Comparison of ENCODE assay signal across 8 mouse cellular contexts in genomic region chr17:24895571-24896240, GRCm38 (mm10). TPM values are rescaled to one million over a fixed set of nuclear protein-coding genes. Genes with fewer than 3 reads are reported as not detected.
DNase-seq lines count a peak whose midpoint lies in the region; ATAC-seq and TF ChIP-seq lines count a peak whose summit lies in the region.

No protein-coding gene starts in this region.

- H3K4me2 ChIP-seq in hindbrain, embryonic 15.5 days: peak overlapping the region; percentile 97
- peak overlapping the region; percentile 98 for H3K4me2 ChIP-seq in midbrain, postnatal 0 days (ENCODE audit: low read depth, low read length, poor library complexity, severe bottlenecking)

- H3K36me3 ChIP-seq in thymus, adult 2 months (ENCODE audit: control insufficient read depth, insufficient read depth, low read length): peaks cover 28% of the 10 kb centered on the region
- H3K36me3 ChIP-seq in hindbrain, embryonic 15.5 days: peaks cover 60% of the 10 kb centered on the region
- peaks cover 50% of the 10 kb centered on the region for H3K36me3 ChIP-seq in midbrain, postnatal 0 days (ENCODE audit: insufficient read depth, low read length)

- no peaks in the 10 kb centered on the region for H3K9me3 ChIP-seq in hindbrain, embryonic 15.5 days
- no peaks in the 10 kb centered on the region for H3K9me3 ChIP-seq in midbrain, postnatal 0 days (ENCODE audit: low read length)

- peak overlapping the region; percentile 87 for H3K9ac ChIP-seq in hindbrain, embryonic 15.5 days
- peak overlapping the region; percentile 93 for H3K9ac ChIP-seq in midbrain, postnatal 0 days (replicated peaks; ENCODE audit: low read length, poor library complexity, severe bottlenecking)

- H3K4me3 ChIP-seq in thymus, adult 2 months (ENCODE audit: control insufficient read depth, insufficient read depth, low read length): peak overlapping the region; percentile 71
- H3K4me3 ChIP-seq in hindbrain, embryonic 15.5 days: peak overlapping the region; percentile 82
- H3K4me3 ChIP-seq in midbrain, postnatal 0 days (ENCODE audit: low read depth, low read length): peak overlapping the region; percentile 87

- TF ChIP-seq POLR2A in thymus, adult 2 months (IDR thresholded peaks at IDR 0.05; ENCODE audit: control insufficient read depth, extremely low read depth, insufficient read depth, low read length, poor library complexity): no peak

- no peak for ATAC-seq in hindbrain, embryonic 15.5 days (ENCODE audit: low FRiP score, low read depth)
- no peak for ATAC-seq in midbrain, postnatal 0 days (ENCODE audit: low FRiP score)

- H3K27me3 ChIP-seq in thymus, adult 2 months (ENCODE audit: control insufficient read depth, insufficient read depth, low read length): no peaks in the 10 kb centered on the region
- H3K27me3 ChIP-seq in hindbrain, embryonic 15.5 days: no peaks in the 10 kb centered on the region
- H3K27me3 ChIP-seq in midbrain, postnatal 0 days (ENCODE audit: insufficient read depth, low read length): no peaks in the 10 kb centered on the region

- peaks cover 26% of the 10 kb centered on the region for H3K4me1 ChIP-seq in thymus, adult 2 months (replicated peaks; ENCODE audit: control insufficient read depth, insufficient read depth, low read length)
- H3K4me1 ChIP-seq in hindbrain, embryonic 15.5 days (replicated peaks): peaks cover 46% of the 10 kb centered on the region
- peaks cover 14% of the 10 kb centered on the region for H3K4me1 ChIP-seq in midbrain, postnatal 0 days (ENCODE audit: insufficient read depth, low read length)

- WGBS in thymus, adult 2 months: 5% methylated on average over 23 of the region's 23 CpGs
- WGBS in hindbrain, embryonic 15.5 days: 14% methylated on average over 23 of the region's 23 CpGs
- WGBS in midbrain, postnatal 0 days: 10% methylated on average over 23 of the region's 23 CpGs

- no peak for TF ChIP-seq CTCF in thymus, adult 2 months (IDR thresholded peaks at IDR 0.05; ENCODE audit: borderline replicate concordance, control insufficient read depth, extremely low read depth, insufficient read depth, low read length, poor library complexity)
- no peak for TF ChIP-seq CTCF in midbrain, postnatal 0 days (IDR thresholded peaks at IDR 0.05)

- H3K27ac ChIP-seq in thymus, adult 2 months (ENCODE audit: control insufficient read depth, insufficient read depth, low read length): peak overlapping the region; percentile 67
- peak overlapping the region; percentile 79 for H3K27ac ChIP-seq in hindbrain, embryonic 15.5 days (replicated peaks)
- peak overlapping the region; percentile 91 for H3K27ac ChIP-seq in midbrain, postnatal 0 days (ENCODE audit: low read depth, low read length)

- peak; percentile 41 to 52 for DNase-seq in cerebellum, postnatal 25 days
- no peak for DNase-seq in cerebellum, adult 11-12 months
- DNase-seq in thymus, adult 2 months: no peak
- DNase-seq in thymus, adult 18-20 months: no peak
- DNase-seq in midbrain, postnatal 0 days (ENCODE audit: low spot score): no peak
- DNase-seq in natural killer cell, adult 2 months (ENCODE audit: low spot score in 2 of 2): no peak
- DNase-seq in ovary, postnatal 36 days (ENCODE audit: low spot score): no peak

RNA-seq across cellular contexts. Expression of gene Nme3, which starts 0.6 kb away (rescaled TPM):
- 63.3 and 76.7 TPM in 2 replicates for polyA plus RNA-seq in thymus, adult 2 months (2012; rRNA removed)
- 81.6 and 85.5 TPM in 2 replicates for polyA plus RNA-seq in hindbrain, embryonic 15.5 days (2015; fragmentation: Nextera tagmentation; extraction: Ambion mirVana)
- total RNA-seq in midbrain, postnatal 0 days (2014; rRNA removed): 54.4 and 65.3 TPM in 2 replicates
- 98.3 and 105 TPM in 2 replicates for polyA plus RNA-seq in midbrain, postnatal 0 days (2015; fragmentation: Nextera tagmentation; extraction: Ambion mirVana)

RNA-seq across cellular contexts. Expression of gene Mrps34, which starts 0.8 kb away (rescaled TPM):
- polyA plus RNA-seq in thymus, adult 2 months (2012; rRNA removed): 146 and 152 TPM in 2 replicates
- polyA plus RNA-seq in hindbrain, embryonic 15.5 days (2015; fragmentation: Nextera tagmentation; extraction: Ambion mirVana): 80.1 and 82.3 TPM in 2 replicates
- 43.8 and 46.1 TPM in 2 replicates for total RNA-seq in midbrain, postnatal 0 days (2014; rRNA removed)
- polyA plus RNA-seq in midbrain, postnatal 0 days (2015; fragmentation: Nextera tagmentation; extraction: Ambion mirVana): 128 and 131 TPM in 2 replicates

RNA-seq across cellular contexts. Expression of gene Eme2, which starts 0.8 kb away (rescaled TPM):
- polyA plus RNA-seq in thymus, adult 2 months (2012; rRNA removed): 48.2 and 55.3 TPM in 2 replicates
- 27.0 and 30.5 TPM in 2 replicates for polyA plus RNA-seq in hindbrain, embryonic 15.5 days (2015; fragmentation: Nextera tagmentation; extraction: Ambion mirVana)
- 29.7 and 31.7 TPM in 2 replicates for total RNA-seq in midbrain, postnatal 0 days (2014; rRNA removed)
- 20.2 and 22.5 TPM in 2 replicates for polyA plus RNA-seq in midbrain, postnatal 0 days (2015; fragmentation: Nextera tagmentation; extraction: Ambion mirVana)

RNA-seq across cellular contexts. Expression of gene Spsb3, which starts 9.3 kb away (rescaled TPM):
- 274 and 285 TPM in 2 replicates for polyA plus RNA-seq in thymus, adult 2 months (2012; rRNA removed)
- 78.5 and 87.6 TPM in 2 replicates for polyA plus RNA-seq in hindbrain, embryonic 15.5 days (2015; fragmentation: Nextera tagmentation; extraction: Ambion mirVana)
- 87.5 and 105 TPM in 2 replicates for total RNA-seq in midbrain, postnatal 0 days (2014; rRNA removed)
- polyA plus RNA-seq in midbrain, postnatal 0 days (2015; fragmentation: Nextera tagmentation; extraction: Ambion mirVana): 100 and 110 TPM in 2 replicates

RNA-seq across cellular contexts. Expression of gene Nubp2, which starts 9.6 kb away (rescaled TPM):
- 88.8 and 96.1 TPM in 2 replicates for polyA plus RNA-seq in thymus, adult 2 months (2012; rRNA removed)
- 62.7 and 65.2 TPM in 2 replicates for polyA plus RNA-seq in hindbrain, embryonic 15.5 days (2015; fragmentation: Nextera tagmentation; extraction: Ambion mirVana)
- 39.6 and 60.2 TPM in 2 replicates for total RNA-seq in midbrain, postnatal 0 days (2014; rRNA removed)
- 55.8 and 63.9 TPM in 2 replicates for polyA plus RNA-seq in midbrain, postnatal 0 days (2015; fragmentation: Nextera tagmentation; extraction: Ambion mirVana)

Comparison
In these comparisons a context has a peak if more than half of its experiments do, and no peak if none do; other contexts are left out.
1. DNase-seq: peak in cerebellum, postnatal 25 days (2 of 2); none in cerebellum, adult 11-12 months (single experiment), thymus, adult 2 months (single experiment), thymus, adult 18-20 months (0 of 2), midbrain, postnatal 0 days (single experiment), natural killer cell, adult 2 months (0 of 2) and ovary, postnatal 36 days (single experiment).
2. Peak in every context shown above with its lines, with median percentiles within 50 percentile points of each other: H3K27ac ChIP-seq and H3K4me3 ChIP-seq.